Mouse (Mus musculus): ENCODE measurements at regions not wholly inside any gene's neighbourhood (a gene's known extent, or its start where the extent isn't known, plus 50 kb on each side); places are given as distances from the start of the nearest gene placed in this dataset.

GRCm38 (mm10) chr5:47185868-47186267 is 797.1 kb upstream of the Slit2 start:
- DNase-seq: no peak

GRCm38 (mm10) chr5:47202164-47202914 is 780.6 kb upstream of the Slit2 start:
- DNase-seq: no peak

GRCm38 (mm10) chr5:47202915-47203296 is 780.0 kb upstream of the Slit2 start:
- DNase-seq: no peak

GRCm38 (mm10) chr5:47210542-47210941 is 772.4 kb upstream of the Slit2 start:
- no peak for DNase-seq

GRCm38 (mm10) chr5:47215421-47215820 is 767.5 kb upstream of the Slit2 start:
- no peak for DNase-seq

- no peak for DNase-seq
Measured at GRCm38 (mm10) chr5:47225247-47225646, 757.7 kb upstream of the Slit2 start.

GRCm38 (mm10) chr5:47236094-47236493 is 746.8 kb upstream of the Slit2 start:
- DNase-seq: no peak

GRCm38 (mm10) chr5:47240060-47240459 is 742.9 kb upstream of the Slit2 start:
- DNase-seq: no peak

GRCm38 (mm10) chr5:47240586-47240985 is 742.4 kb upstream of the Slit2 start:
- no peak for DNase-seq

GRCm38 (mm10) chr5:47254835-47255369 is 728.0 kb upstream of the Slit2 start:
- no peak for DNase-seq

GRCm38 (mm10) chr5:47261658-47262411 is 721.1 kb upstream of the Slit2 start:
- DNase-seq: no peak

- no peak for DNase-seq
Measured at GRCm38 (mm10) chr5:47272642-47273041, 710.3 kb upstream of the Slit2 start.

- DNase-seq: peak; percentile 13 to 44
Measured at GRCm38 (mm10) chr5:47273389-47274255, 709.3 kb upstream of the Slit2 start.

- DNase-seq: no peak
Measured at GRCm38 (mm10) chr5:47274256-47274638, 708.7 kb upstream of the Slit2 start.

- no peak for DNase-seq
Measured at GRCm38 (mm10) chr5:47276231-47277195, 706.4 kb upstream of the Slit2 start.

GRCm38 (mm10) chr5:47279630-47280029 is 703.3 kb upstream of the Slit2 start:
- DNase-seq: peak; percentile 51 to 81

GRCm38 (mm10) chr5:47299602-47300001 is 683.3 kb upstream of the Slit2 start:
- DNase-seq: no peak

- no peak for DNase-seq
Measured at GRCm38 (mm10) chr5:47317506-47317905, 665.4 kb upstream of the Slit2 start.

- no peak for DNase-seq
Measured at GRCm38 (mm10) chr5:47318147-47318546, 664.8 kb upstream of the Slit2 start.

- DNase-seq: no peak
Measured at GRCm38 (mm10) chr5:47322511-47323167, 660.3 kb upstream of the Slit2 start.

- DNase-seq: no peak
Measured at GRCm38 (mm10) chr5:47334299-47334698, 648.6 kb upstream of the Slit2 start.

Data from lung, postnatal 4 days (tissue).